Mouse (Mus musculus) adrenal gland, postnatal 25 days (tissue): ENCODE measurements around the gene Ccl9. TPM values are rescaled to one million over a fixed set of nuclear protein-coding genes. Genes with fewer than 3 reads are reported as not detected.

ENCODE experiments used
- DNase-seq: peaks from one replicate; pipeline ENCODE4 v3.0.0; 2021; ENCODE audit warnings: mixed read lengths
- long read RNA-seq: library from polyadenylated mRNA; stranded (forward); transcript quantifications from one replicate; pipeline ENCODE4 v2.0.0, GENCODE M21; 2021
- total RNA-seq: library from RNA; stranded (reverse); gene quantifications from 2 replicates; pipeline ENCODE4 v1.2.3, GENCODE M21; 2021

The Ccl9 gene
- total RNA-seq, result 2.3 and 4.9 TPM in 2 replicates
- long read RNA-seq, transcript Ccl9-201 (4 exons, 3,006 nt), result major isoform, 35 of 37 reads
- long read RNA-seq, partial matches to known transcripts, result 0 of 37 reads
- long read RNA-seq, other reads (novel, unspliced or antisense), result 2 of 37 reads

GRCm38 (mm10) chr11:83578186-83578760 lies at the start of gene Ccl9:
Gene Ccl9 (minus strand): TSS chr11:83578636.
- no peak for DNase-seq

GRCm38 (mm10) chr11:83623586-83623985 lies 45.1 kb upstream of the Ccl9 start:
- DNase-seq, result no peak

- DNase-seq, result no peak
Observed at GRCm38 (mm10) chr11:83619037-83619436, 40.6 kb upstream of the Ccl9 start.

- no peak for DNase-seq
Observed at GRCm38 (mm10) chr11:83618238-83618637, 39.8 kb upstream of the Ccl9 start.

- no peak for DNase-seq
Observed at GRCm38 (mm10) chr11:83616586-83616985, 38.1 kb upstream of the Ccl9 start.

GRCm38 (mm10) chr11:83610900-83611299 lies 32.5 kb upstream of the Ccl9 start:
- DNase-seq, result no peak

GRCm38 (mm10) chr11:83606396-83606795 lies 28.0 kb upstream of the Ccl9 start:
- no peak for DNase-seq

- DNase-seq, result no peak
Observed at GRCm38 (mm10) chr11:83605535-83605934, 27.1 kb upstream of the Ccl9 start.

GRCm38 (mm10) chr11:83604698-83605097 lies 26.3 kb upstream of the Ccl9 start:
- DNase-seq, result no peak

GRCm38 (mm10) chr11:83603399-83603798 lies 25.0 kb upstream of the Ccl9 start:
- no peak for DNase-seq

- no peak for DNase-seq
Observed at GRCm38 (mm10) chr11:83600576-83600975, 22.1 kb upstream of the Ccl9 start.

GRCm38 (mm10) chr11:83598991-83599390 lies 20.6 kb upstream of the Ccl9 start:
- no peak for DNase-seq

- no peak for DNase-seq
Observed at GRCm38 (mm10) chr11:83598207-83598837, 19.9 kb upstream of the Ccl9 start.

- no peak for DNase-seq
Observed at GRCm38 (mm10) chr11:83597796-83598195, 19.4 kb upstream of the Ccl9 start.

GRCm38 (mm10) chr11:83595669-83596455 lies 17.4 kb upstream of the Ccl9 start:
- no peak for DNase-seq

GRCm38 (mm10) chr11:83593453-83593852 lies 15.0 kb upstream of the Ccl9 start:
- DNase-seq, result no peak

GRCm38 (mm10) chr11:83592853-83593252 lies 14.4 kb upstream of the Ccl9 start, which contains the start of gene Ccl6:
Gene Ccl6 (minus strand): TSS chr11:83593087.
- no peak for DNase-seq

- DNase-seq, result no peak
Observed at GRCm38 (mm10) chr11:83584232-83584631, 5.8 kb upstream of the Ccl9 start.

- no peak for DNase-seq
Observed at GRCm38 (mm10) chr11:83583450-83583754, 5.0 kb upstream of the Ccl9 start.

- DNase-seq, result no peak
Observed at GRCm38 (mm10) chr11:83582626-83583449, 4.4 kb upstream of the Ccl9 start.

- DNase-seq, result no peak
Observed at GRCm38 (mm10) chr11:83581626-83582610, 3.5 kb upstream of the Ccl9 start.
